Mouse (Mus musculus) stomach, postnatal 0 days (tissue): ENCODE results near the gene Pik3ip1. TPM values are rescaled to one million over a fixed set of nuclear protein-coding genes. Genes with fewer than 3 reads are reported as not detected.

Experiments
- ATAC-seq: fragments of 200-750 bp; cut with Nextera tagmentation; 2 replicates; pipeline ENCODE4 v1.8.0; 2017; ENCODE audit not compliant: low FRiP score, low TSS enrichment
- DNase-seq: peaks from one replicate; pipeline ENCODE4 v3.0.0-alpha.2; 2016; ENCODE audit warnings: low spot score
- H3K27ac ChIP-seq: fragments of 300-500 bp; sonication (generic); replicated peaks from 2 replicates; pipeline ENCODE4 v1.5.1; 2014; ENCODE audit warnings: mild to moderate bottlenecking, control low read depth
- H3K27me3 ChIP-seq: fragments of 300-500 bp; sonication (generic); 2 replicates; pipeline ENCODE4 v1.6.1; 2014; ENCODE audit warnings: low read length; ENCODE audit not compliant: control insufficient read depth, insufficient read depth
- H3K36me3 ChIP-seq: fragments of 300-500 bp; sonication (generic); 2 replicates; pipeline ENCODE4 v1.6.1; 2014; ENCODE audit warnings: low read length, mixed read lengths; ENCODE audit not compliant: control insufficient read depth, insufficient read depth
- H3K4me1 ChIP-seq: fragments of 300-500 bp; sonication (generic); replicated peaks from 2 replicates; pipeline ENCODE4 v1.6.1; 2014; ENCODE audit warnings: antibody characterized with exemption; ENCODE audit not compliant: control insufficient read depth, insufficient read depth
- H3K4me2 ChIP-seq: fragments of 300-500 bp; sonication (generic); replicated peaks from 2 replicates; pipeline ENCODE4 v1.6.1; 2014; ENCODE audit warnings: low read depth, mild to moderate bottlenecking, control low read depth, moderate library complexity
- H3K4me3 ChIP-seq: fragments of 300-500 bp; sonication (generic); 2 replicates; pipeline ENCODE4 v1.5.1; 2014; ENCODE audit warnings: low read depth, low read length, control low read depth
- H3K9ac ChIP-seq: fragments of 300-500 bp; sonication (generic); 2 replicates; pipeline ENCODE4 v1.6.1; 2014; ENCODE audit warnings: mild to moderate bottlenecking, low read length, control low read depth, mixed read lengths
- H3K9me3 ChIP-seq: fragments of 300-500 bp; sonication (generic); 2 replicates; pipeline ENCODE4 v1.6.1; 2016; ENCODE audit warnings: low read length; ENCODE audit not compliant: control insufficient read depth
- CTCF ChIP-seq: IDR thresholded peaks from 2 replicates; pipeline ENCODE4 v1.5.1; 2016; ENCODE audit warnings: antibody characterized with exemption, low read depth, mild to moderate bottlenecking, moderate library complexity
- EP300 ChIP-seq: optimal IDR thresholded peaks from 2 replicates; pipeline ENCODE3; 2016; ENCODE audit warnings: antibody characterized with exemption
- WGBS: fragments of 180-500 bp; shearing (Covaris S2); extraction: QIAGEN DNeasy Blood & Tissue Kit; methylation state at CpG from one replicate; pipeline ENCODE4 v1.1.7; 2014; 5-methylcytosine and 5-hydroxymethylcytosine counted together
- polyA plus RNA-seq: library from polyadenylated mRNA; unstranded; fragments of >200 nt; fragmentation: Nextera tagmentation; extraction: Ambion mirVana; gene quantifications from 2 replicates; pipeline ENCODE4 v1.2.1, GENCODE M21; 2015

Pik3ip1 gene
- polyA plus RNA-seq, 1 experiment from 2014 or later = 8.9 TPM

DNA sequence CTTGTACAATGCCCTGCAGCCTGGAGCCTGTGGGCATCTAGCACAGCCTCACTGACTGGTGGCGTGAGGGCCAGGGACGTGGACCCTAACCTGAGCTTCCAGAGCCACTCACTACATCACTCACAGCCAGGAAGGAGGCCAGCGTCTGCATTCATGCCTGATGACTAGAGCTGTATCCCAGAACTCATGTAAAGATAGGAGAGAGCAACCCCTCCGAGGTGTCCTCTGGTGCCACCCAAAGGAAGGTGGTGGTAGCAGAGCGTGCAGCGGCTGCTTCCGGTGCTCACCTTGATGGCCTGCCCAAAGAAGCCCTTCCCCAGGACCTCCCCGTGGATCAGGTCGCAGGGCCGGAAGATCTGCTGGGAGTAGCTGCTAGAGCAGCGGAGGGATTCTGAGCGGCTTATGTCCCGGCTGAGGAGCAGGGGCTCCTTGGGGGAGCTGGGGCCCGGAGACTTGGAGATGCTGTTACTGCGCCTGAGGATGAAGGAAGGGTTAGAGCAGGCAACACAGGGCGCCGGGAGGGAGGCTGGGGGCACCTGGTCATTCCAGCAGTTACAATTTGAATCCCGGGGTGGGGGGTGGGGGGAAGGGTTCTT lies 22.9 kb downstream of the Pik3ip1 start:
- 62% methylated on average over 18 of the region's 18 CpGs for WGBS
- Histone ChIP-seq H3K4me3 (no peak overlapping the region), H3K4me2 (no peak overlapping the region), H3K27me3 (no peaks in the 10 kb centered on the region), H3K36me3 (peaks cover 25% of the 10 kb centered on the region), H3K4me1 (no peaks in the 10 kb centered on the region; the same call in 1 of the 2 replicates), H3K9me3 (no peaks in the 10 kb centered on the region), H3K27ac (no peak overlapping the region), H3K9ac (no peak overlapping the region)
- DNase-seq = no peak
- TF ChIP-seq CTCF (peak; percentile 53), EP300 (no peak)
- no peak for ATAC-seq

DNA sequence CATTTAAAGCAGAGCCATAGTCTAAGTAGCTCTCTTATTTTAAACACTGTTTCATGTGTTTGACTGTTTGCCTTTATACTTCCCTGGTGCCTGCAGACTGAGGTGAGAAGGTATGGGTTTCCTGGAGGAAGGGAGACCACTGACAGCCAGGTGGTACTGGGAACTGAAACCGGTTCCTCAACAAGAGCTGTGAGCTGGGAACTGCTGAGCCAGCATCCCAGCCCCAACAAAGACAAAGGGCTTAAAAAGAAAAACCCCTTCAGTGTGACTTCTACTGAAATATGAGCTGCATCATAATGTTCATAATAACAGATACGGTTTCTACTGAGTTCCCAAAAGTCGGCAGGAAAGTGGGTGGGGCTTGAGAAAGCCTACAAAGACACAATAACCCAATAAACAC lies 32.7 kb downstream of the Pik3ip1 start:
- no peak overlapping the region for H3K4me2 ChIP-seq
- no peak overlapping the region for H3K9ac ChIP-seq
- DNase-seq (no peak), ATAC-seq (no peak)
- H3K4me1 ChIP-seq = no peaks in the 10 kb centered on the region
- TF ChIP-seq EP300 = no peak
- no peak for TF ChIP-seq CTCF
- H3K9me3 ChIP-seq = no peaks in the 10 kb centered on the region
- no peaks in the 10 kb centered on the region for H3K27me3 ChIP-seq
- 49% methylated on average over 3 of the region's 3 CpGs for WGBS
- H3K4me3 ChIP-seq = no peak overlapping the region
- no peak overlapping the region for H3K27ac ChIP-seq
- peaks cover 3% of the 10 kb centered on the region; the same call in 1 of the 2 replicates for H3K36me3 ChIP-seq

DNA sequence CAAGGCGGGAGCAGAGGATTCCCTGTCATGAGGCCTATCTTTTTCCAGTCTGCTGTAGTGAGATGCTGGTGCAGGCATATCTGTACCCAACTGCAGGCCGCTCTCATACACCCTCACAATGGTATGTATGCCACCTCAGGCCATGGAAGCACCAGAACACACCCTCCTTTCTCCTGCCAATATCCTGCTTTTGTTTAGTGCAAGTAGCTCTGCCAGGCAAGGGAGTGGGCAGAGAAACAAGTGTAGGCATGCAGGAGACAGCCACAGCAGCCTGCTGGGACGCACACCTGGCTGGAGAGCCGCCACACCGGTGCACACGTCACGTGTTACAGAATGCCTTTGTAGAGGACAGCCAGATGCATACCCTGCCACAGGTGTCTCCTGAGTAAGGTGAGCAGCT lies 36.2 kb downstream of the Pik3ip1 start:
- H3K4me3 ChIP-seq = no peak overlapping the region
- peak overlapping the region; percentile 46; the same call in 1 of the 2 replicates for H3K27ac ChIP-seq
- 80% methylated on average over 7 of the region's 7 CpGs for WGBS
- no peak overlapping the region for H3K9ac ChIP-seq
- 0 out of 2 replicates have a peak, but pooled peaks cover 4% of the 10 kb centered on the region for H3K36me3 ChIP-seq
- DNase-seq (no peak), ATAC-seq (no peak)
- TF ChIP-seq EP300 (peak; percentile 67), CTCF (no peak)
- H3K4me2 ChIP-seq = no peak overlapping the region
- H3K27me3 ChIP-seq = no peaks in the 10 kb centered on the region
- no peaks in the 10 kb centered on the region for H3K9me3 ChIP-seq
- 0 out of 2 replicates have a peak, but pooled peaks cover 2% of the 10 kb centered on the region for H3K4me1 ChIP-seq

DNA sequence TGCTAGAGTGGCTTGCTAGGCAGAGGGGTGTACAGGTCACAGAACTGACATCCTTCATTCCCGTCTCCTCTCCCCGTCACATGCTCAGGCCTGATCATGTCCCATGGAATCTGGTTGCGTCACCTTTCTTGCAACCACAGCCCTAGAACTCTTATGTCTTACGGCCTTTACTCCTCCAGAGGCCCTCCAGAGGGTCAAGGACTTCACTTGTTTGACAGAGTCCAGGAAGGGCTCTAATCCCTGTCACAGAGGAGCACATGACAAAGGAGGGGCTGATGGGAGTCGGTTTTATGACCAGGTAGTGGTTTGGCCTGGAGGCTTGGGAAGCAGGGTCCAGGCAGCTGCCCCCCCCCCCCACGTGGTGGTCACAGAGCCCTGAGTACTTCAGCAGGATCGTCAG lies 38.8 kb downstream of the Pik3ip1 start:
- Histone ChIP-seq H3K4me2 (peak overlapping the region; percentile 95), H3K4me1 (0 out of 2 replicates have a peak, but pooled peaks cover 5% of the 10 kb centered on the region), H3K36me3 (0 out of 2 replicates have a peak, but pooled peaks cover 4% of the 10 kb centered on the region), H3K27ac (peak overlapping the region; percentile 91), H3K9ac (peak overlapping the region; percentile 43; the same call in 1 of the 2 replicates), H3K27me3 (no peaks in the 10 kb centered on the region), H3K9me3 (no peaks in the 10 kb centered on the region), H3K4me3 (peak overlapping the region; percentile 21; the same call in 1 of the 2 replicates)
- DNase-seq = no peak
- TF ChIP-seq CTCF (no peak), EP300 (no peak)
- no peak for ATAC-seq
- WGBS = 49% methylated on average over 7 of the region's 7 CpGs

DNA sequence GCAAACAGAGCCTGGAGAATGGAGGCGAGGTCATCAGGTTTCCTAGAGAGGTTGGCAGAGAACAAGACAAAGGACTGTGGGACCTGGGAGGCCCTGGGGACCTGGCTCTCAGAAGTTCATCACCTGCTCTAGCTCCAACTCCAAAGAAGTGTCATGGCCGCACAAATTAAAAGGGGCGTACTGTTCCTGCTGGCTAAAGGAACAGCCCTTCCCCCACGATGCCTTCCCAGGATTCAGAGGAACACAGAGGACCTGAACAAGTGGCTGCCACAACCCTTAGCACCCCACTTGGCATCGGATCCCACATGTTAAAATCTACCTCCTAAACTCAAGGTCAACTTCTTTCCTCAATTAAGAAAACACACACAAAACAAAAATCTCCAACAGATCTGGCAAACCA lies 39.2 kb downstream of the Pik3ip1 start:
- no peaks in the 10 kb centered on the region for H3K27me3 ChIP-seq
- no peak for DNase-seq
- H3K9me3 ChIP-seq = no peaks in the 10 kb centered on the region
- peak overlapping the region; percentile 91 for H3K27ac ChIP-seq
- H3K4me2 ChIP-seq = peak overlapping the region; percentile 95
- TF ChIP-seq EP300 (no peak), CTCF (no peak)
- H3K9ac ChIP-seq = peak overlapping the region; percentile 43
- 0 out of 2 replicates have a peak, but pooled peaks cover 5% of the 10 kb centered on the region for H3K4me1 ChIP-seq
- 0 out of 2 replicates have a peak, but pooled peaks cover 4% of the 10 kb centered on the region for H3K36me3 ChIP-seq
- 60% methylated on average over 5 of the region's 5 CpGs for WGBS
- H3K4me3 ChIP-seq = peak overlapping the region; percentile 21
- no peak for ATAC-seq

DNA sequence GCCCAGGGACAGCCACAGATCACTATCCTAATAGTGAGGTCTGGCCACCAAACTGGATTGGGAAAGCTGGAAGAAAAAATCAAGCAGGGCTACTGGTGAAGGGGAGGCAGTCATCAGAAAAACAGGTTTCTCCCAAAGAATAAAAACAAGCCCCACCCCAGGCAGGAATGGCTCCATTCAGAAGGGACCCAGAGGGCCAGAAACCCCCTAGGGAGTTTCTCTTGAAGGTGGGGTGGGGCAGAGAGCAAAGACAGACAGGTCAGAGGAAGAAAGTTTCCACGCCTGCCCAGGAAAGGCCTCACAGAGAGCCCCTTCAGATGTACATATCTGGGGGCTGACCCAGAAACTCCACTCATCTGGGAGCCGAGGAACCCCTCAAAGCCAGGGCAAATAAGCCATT lies 40.0 kb downstream of the Pik3ip1 start:
- no peak for TF ChIP-seq CTCF
- no peak for TF ChIP-seq EP300
- Histone ChIP-seq H3K36me3 (0 out of 2 replicates have a peak, but pooled peaks cover 4% of the 10 kb centered on the region), H3K27me3 (no peaks in the 10 kb centered on the region), H3K4me3 (peak overlapping the region; percentile 52), H3K9ac (peak overlapping the region; percentile 43), H3K4me2 (peak overlapping the region; percentile 95), H3K4me1 (0 out of 2 replicates have a peak, but pooled peaks cover 5% of the 10 kb centered on the region), H3K27ac (peak overlapping the region; percentile 91), H3K9me3 (no peaks in the 10 kb centered on the region)
- DNase-seq (no peak), ATAC-seq (no peak)
- WGBS = 55% methylated on average over 2 of the region's 2 CpGs
